Comparison of ENCODE assay signal across 13 mouse cellular contexts in genomic region chr1:193274407-193275071, GRCm38 (mm10). TPM values are rescaled to one million over a fixed set of nuclear protein-coding genes. Genes with fewer than 3 reads are reported as not detected.
DNase-seq lines count a peak whose midpoint lies in the region; ATAC-seq and TF ChIP-seq lines count a peak whose summit lies in the region.
"Had no signal": no experiment of that assay in that cellular context is flagged by ENCODE, and none has a peak within 500 bp of the region (broad histone marks: within the 10 kb centered on the region; RNA-seq: fewer than 3 reads in every experiment).

No protein-coding gene starts in this region.

- no peak overlapping the region for H3K9ac ChIP-seq in kidney, embryonic 14.5 days (ENCODE audit: low read depth, low read length)
- H3K9ac ChIP-seq in liver, embryonic 11.5 days (ENCODE audit: low read depth, low read length): no peak overlapping the region
- H3K9ac ChIP-seq: embryonic facial prominence, embryonic 13.5 days; hindbrain, embryonic 14.5 days; midbrain, embryonic 12.5 days; neural tube, embryonic 13.5 days had no signal

- peak; percentile 54 for DNase-seq in kidney, adult 18-20 months
- peak; percentile 66 for DNase-seq in fibroblast of lung, adult 2 months (ENCODE audit: low read depth)
- DNase-seq in liver, embryonic 11.5 days (ENCODE audit: low spot score): no peak
- DNase-seq in urinary bladder, postnatal 10 days (ENCODE audit: low spot score): no peak
- DNase-seq in heart, postnatal 10 days: no peak
- DNase-seq: cerebellum, postnatal 25 days had no signal

- H3K27ac ChIP-seq in kidney, embryonic 14.5 days (ENCODE audit: low read depth, low read length): no peak overlapping the region
- H3K27ac ChIP-seq in liver, embryonic 11.5 days (ENCODE audit: low read depth, low read length): no peak overlapping the region
- H3K27ac ChIP-seq in small intestine, adult 2 months (ENCODE audit: insufficient read depth, low read depth, low read length): peak overlapping the region; percentile 2; the same call in 1 of the 2 replicates
- H3K27ac ChIP-seq: embryonic facial prominence, embryonic 13.5 days; hindbrain, embryonic 14.5 days; midbrain, embryonic 12.5 days; neural tube, embryonic 13.5 days had no signal

- H3K4me1 ChIP-seq in kidney, embryonic 14.5 days (ENCODE audit: control insufficient read depth, insufficient read depth, low read length): 0 out of 2 replicates have a peak, but pooled peaks cover 3% of the 10 kb centered on the region
- peaks cover 9% of the 10 kb centered on the region; the same call in 1 of the 2 replicates for H3K4me1 ChIP-seq in liver, embryonic 11.5 days (replicated peaks; ENCODE audit: control insufficient read depth, insufficient read depth, low read length)
- H3K4me1 ChIP-seq in small intestine, adult 2 months (ENCODE audit: control insufficient read depth, insufficient read depth, insufficient read length, low read length): peaks cover 9% of the 10 kb centered on the region; the same call in 1 of the 2 replicates

- H3K4me2 ChIP-seq in kidney, embryonic 14.5 days (replicated peaks; ENCODE audit: low read depth, low read length): no peak overlapping the region
- no peak overlapping the region for H3K4me2 ChIP-seq in liver, embryonic 11.5 days
- H3K4me2 ChIP-seq: embryonic facial prominence, embryonic 13.5 days; hindbrain, embryonic 14.5 days; midbrain, embryonic 12.5 days; neural tube, embryonic 13.5 days had no signal

- ATAC-seq in kidney, embryonic 14.5 days (ENCODE audit: low FRiP score, low TSS enrichment): no peak
- ATAC-seq in liver, embryonic 11.5 days (replicated peaks; ENCODE audit: low FRiP score): 0 out of 2 replicates have a peak, but pooled peaks have one; percentile 8
- ATAC-seq in erythroid progenitor cell, adult 5-6 weeks (replicated peaks; ENCODE audit: low FRiP score, poor library complexity, severe bottlenecking): no peak

- H3K9me3 ChIP-seq in kidney, embryonic 14.5 days (ENCODE audit: control insufficient read depth, low read length): no peaks in the 10 kb centered on the region
- H3K9me3 ChIP-seq in liver, embryonic 11.5 days (ENCODE audit: control insufficient read depth, low read length): no peaks in the 10 kb centered on the region
- H3K9me3 ChIP-seq: embryonic facial prominence, embryonic 13.5 days; midbrain, embryonic 12.5 days; neural tube, embryonic 13.5 days had no signal

- 72% methylated on average over 8 of the region's 8 CpGs for WGBS in kidney, embryonic 14.5 days
- 71% methylated on average over 8 of the region's 8 CpGs for WGBS in liver, embryonic 11.5 days
- 57% methylated on average over 8 of the region's 8 CpGs for WGBS in small intestine, adult 2 months

- TF ChIP-seq POLR2A in small intestine, adult 2 months (IDR thresholded peaks at IDR 0.05; ENCODE audit: low read depth, low read length): no peak

- H3K27me3 ChIP-seq in kidney, embryonic 14.5 days (ENCODE audit: control insufficient read depth, insufficient read depth, low read length): no peaks in the 10 kb centered on the region
- H3K27me3 ChIP-seq in liver, embryonic 11.5 days (replicated peaks; ENCODE audit: control insufficient read depth, insufficient read depth, low read length): no peaks in the 10 kb centered on the region
- no peaks in the 10 kb centered on the region for H3K27me3 ChIP-seq in small intestine, adult 2 months (ENCODE audit: control insufficient read depth, insufficient read depth, low read length)
- H3K27me3 ChIP-seq: embryonic facial prominence, embryonic 13.5 days; midbrain, embryonic 12.5 days; neural tube, embryonic 13.5 days had no signal

- intact Hi-C loops in heart, postnatal 10 days (cut with DNase I): loop anchor here (5.0 kb wide), 1 partner anchor 103 kb away; no protein-coding TSS in a partner anchor

- H3K36me3 ChIP-seq in kidney, embryonic 14.5 days (ENCODE audit: control insufficient read depth, insufficient read depth, low read length): no peaks in the 10 kb centered on the region
- H3K36me3 ChIP-seq in liver, embryonic 11.5 days (ENCODE audit: control insufficient read depth, insufficient read depth, low read length): no peaks in the 10 kb centered on the region
- no peaks in the 10 kb centered on the region for H3K36me3 ChIP-seq in small intestine, adult 2 months (ENCODE audit: control insufficient read depth, insufficient read depth, low read length)
- H3K36me3 ChIP-seq: embryonic facial prominence, embryonic 13.5 days; midbrain, embryonic 12.5 days; neural tube, embryonic 13.5 days had no signal

- no peak for TF ChIP-seq CTCF in small intestine, adult 2 months (IDR thresholded peaks at IDR 0.05; ENCODE audit: extremely low read depth, insufficient read length, insufficient replicate concordance, low read depth, low read length)

- no peak overlapping the region for H3K4me3 ChIP-seq in kidney, embryonic 14.5 days (ENCODE audit: low read length)
- no peak overlapping the region for H3K4me3 ChIP-seq in liver, embryonic 11.5 days (ENCODE audit: low read depth, low read length)
- H3K4me3 ChIP-seq in small intestine, adult 2 months (ENCODE audit: low read depth, low read length): no peak overlapping the region
- H3K4me3 ChIP-seq: embryonic facial prominence, embryonic 13.5 days; midbrain, embryonic 12.5 days; neural tube, embryonic 13.5 days had no signal

RNA-seq across cellular contexts. Expression of gene G0s2, which starts 1.5 kb away (rescaled TPM):
- 17.9 and 26.5 TPM in 2 replicates for polyA plus RNA-seq in kidney, embryonic 14.5 days (2014; fragmentation: Nextera tagmentation; extraction: Ambion mirVana)
- 33.2 and 33.3 TPM in 2 replicates for polyA plus RNA-seq in liver, embryonic 11.5 days (2014; fragmentation: Nextera tagmentation; extraction: Ambion mirVana)
- polyA plus RNA-seq in small intestine, adult 2 months (2012; rRNA removed): 14.2 and 22.5 TPM in 2 replicates
- 3.8 and 7.6 TPM in 2 replicates for total RNA-seq in erythroid progenitor cell, adult 5-6 weeks (2015; ENCODE audit: low replicate concordance)
- total RNA-seq in erythroid progenitor cell, adult 5-6 weeks (2017; ENCODE audit: low replicate concordance): 2.3 and 6.8 TPM in 2 replicates
- 10 to 100 TPM; 51.2 to 51.4 TPM for total RNA-seq in heart, postnatal 10 days (2021)

RNA-seq across cellular contexts. Expression of gene Hsd11b1, which starts 10.7 kb away (rescaled TPM):
- 0.46 and 1.6 TPM in 2 replicates for polyA plus RNA-seq in kidney, embryonic 14.5 days (2014; fragmentation: Nextera tagmentation; extraction: Ambion mirVana)
- 1.1 and 1.8 TPM in 2 replicates for polyA plus RNA-seq in liver, embryonic 11.5 days (2014; fragmentation: Nextera tagmentation; extraction: Ambion mirVana)
- polyA plus RNA-seq in small intestine, adult 2 months (2012; rRNA removed): 3.1 and 3.3 TPM in 2 replicates
- 23.8 and 24.7 TPM in 2 replicates for total RNA-seq in erythroid progenitor cell, adult 5-6 weeks (2015; ENCODE audit: low replicate concordance)
- total RNA-seq in erythroid progenitor cell, adult 5-6 weeks (2017; ENCODE audit: low replicate concordance): 7.7 and 8.5 TPM in 2 replicates
- total RNA-seq in heart, postnatal 10 days (2021): 1 to 10 TPM; 1.1 to 1.3 TPM
- polyA plus RNA-seq: hindbrain, embryonic 14.5 days; midbrain, embryonic 12.5 days; neural tube, embryonic 13.5 days had no signal

Comparison
In these comparisons a context has a peak if more than half of its experiments do, and no peak if none do; other contexts are left out.
1. DNase-seq: peak in kidney, adult 18-20 months (single experiment) and fibroblast of lung, adult 2 months (single experiment); none in liver, embryonic 11.5 days (single experiment), urinary bladder, postnatal 10 days (single experiment) and heart, postnatal 10 days (0 of 2).